Mouse (Mus musculus) small intestine, adult 2 months (tissue): ENCODE measurements around the gene Hoxa9.

ENCODE experiments used
- CTCF ChIP-seq: fragments of 200-500 bp; IDR thresholded peaks from 2 replicates; pipeline ENCODE4 v1.5.1; 2012; ENCODE audit warnings: low read depth, mild to moderate bottlenecking, control low read depth, inconsistent platforms, low read length, moderate library complexity, mixed read lengths; ENCODE audit not compliant: insufficient replicate concordance, insufficient read length; ENCODE audit errors: extremely low read depth
- POLR2A ChIP-seq: fragments of 200-500 bp; IDR thresholded peaks from 2 replicates; pipeline ENCODE4 v1.6.1; 2012; ENCODE audit warnings: low read depth, mild to moderate bottlenecking, control low read depth, inconsistent platforms, low read length, moderate library complexity

DNA sequence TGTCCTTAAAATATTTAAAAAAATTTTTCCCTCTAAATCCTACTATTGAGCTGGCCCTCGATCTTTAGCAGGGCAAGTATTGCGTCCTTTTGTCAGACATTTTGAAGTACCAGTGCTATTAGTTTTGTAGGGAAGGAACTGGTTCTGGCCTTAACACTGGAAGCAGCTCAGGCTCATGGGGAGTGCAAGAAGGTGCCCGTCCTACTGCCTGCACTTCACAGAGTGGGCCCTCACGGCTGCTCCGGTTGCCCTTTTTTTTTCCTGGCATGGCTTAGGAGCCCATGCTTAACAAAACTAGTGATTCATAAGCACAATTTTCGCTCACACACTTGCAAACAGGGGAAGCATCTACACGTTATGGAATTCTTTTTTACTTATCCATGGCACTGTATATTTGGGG is 8.1 kb upstream of the Hoxa9 start:
- TF ChIP-seq CTCF (no peak), POLR2A (no peak)
